Mouse (Mus musculus) small intestine, adult 2 months (tissue): ENCODE results near the gene Apc2. TPM values are rescaled to one million over a fixed set of nuclear protein-coding genes. Genes with fewer than 3 reads are reported as not detected.

Experiments
- H3K27ac ChIP-seq: fragments of 200-500 bp; 2 replicates; pipeline ENCODE4 v1.5.1; 2012; ENCODE audit warnings: low read depth, low read length, control low read depth, inconsistent platforms; ENCODE audit not compliant: insufficient read depth
- H3K27me3 ChIP-seq: fragments of 200-500 bp; 2 replicates; pipeline ENCODE4 v1.6.1; 2012; ENCODE audit warnings: mild to moderate bottlenecking, moderate library complexity, low read length, inconsistent platforms; ENCODE audit not compliant: control insufficient read depth, insufficient read depth
- H3K36me3 ChIP-seq: fragments of 200-500 bp; 2 replicates; pipeline ENCODE4 v1.6.1; 2012; ENCODE audit warnings: mild to moderate bottlenecking, low read length, control low read depth, inconsistent platforms; ENCODE audit not compliant: control insufficient read depth, insufficient read depth
- H3K4me1 ChIP-seq: fragments of 200-500 bp; 2 replicates; pipeline ENCODE4 v1.6.1; 2012; ENCODE audit warnings: low read length, inconsistent platforms, mixed read lengths; ENCODE audit not compliant: control insufficient read depth, insufficient read depth, insufficient read length
- H3K4me3 ChIP-seq: fragments of 200-500 bp; 2 replicates; pipeline ENCODE4 v1.5.1; 2012; ENCODE audit warnings: low read depth, mild to moderate bottlenecking, control low read depth, inconsistent platforms, low read length, moderate library complexity
- CTCF ChIP-seq: fragments of 200-500 bp; IDR thresholded peaks from 2 replicates; pipeline ENCODE4 v1.5.1; 2012; ENCODE audit warnings: low read depth, mild to moderate bottlenecking, control low read depth, inconsistent platforms, low read length, moderate library complexity, mixed read lengths; ENCODE audit not compliant: insufficient replicate concordance, insufficient read length; ENCODE audit errors: extremely low read depth
- POLR2A ChIP-seq: fragments of 200-500 bp; IDR thresholded peaks from 2 replicates; pipeline ENCODE4 v1.6.1; 2012; ENCODE audit warnings: low read depth, mild to moderate bottlenecking, control low read depth, inconsistent platforms, low read length, moderate library complexity
- WGBS: fragments of 180-500 bp; shearing (Covaris S2); methylation state at CpG from one replicate; pipeline ENCODE4 v1.1.7; 2018; 5-methylcytosine and 5-hydroxymethylcytosine counted together
- polyA plus RNA-seq: library from polyadenylated mRNA; depleted of rRNA; stranded (reverse); fragments of >200 nt; gene quantifications from 2 replicates; pipeline ENCODE4 v1.2.3, GENCODE M21; 2012

Apc2 gene
- polyA plus RNA-seq, 1 experiment, result 0.65 TPM

DNA sequence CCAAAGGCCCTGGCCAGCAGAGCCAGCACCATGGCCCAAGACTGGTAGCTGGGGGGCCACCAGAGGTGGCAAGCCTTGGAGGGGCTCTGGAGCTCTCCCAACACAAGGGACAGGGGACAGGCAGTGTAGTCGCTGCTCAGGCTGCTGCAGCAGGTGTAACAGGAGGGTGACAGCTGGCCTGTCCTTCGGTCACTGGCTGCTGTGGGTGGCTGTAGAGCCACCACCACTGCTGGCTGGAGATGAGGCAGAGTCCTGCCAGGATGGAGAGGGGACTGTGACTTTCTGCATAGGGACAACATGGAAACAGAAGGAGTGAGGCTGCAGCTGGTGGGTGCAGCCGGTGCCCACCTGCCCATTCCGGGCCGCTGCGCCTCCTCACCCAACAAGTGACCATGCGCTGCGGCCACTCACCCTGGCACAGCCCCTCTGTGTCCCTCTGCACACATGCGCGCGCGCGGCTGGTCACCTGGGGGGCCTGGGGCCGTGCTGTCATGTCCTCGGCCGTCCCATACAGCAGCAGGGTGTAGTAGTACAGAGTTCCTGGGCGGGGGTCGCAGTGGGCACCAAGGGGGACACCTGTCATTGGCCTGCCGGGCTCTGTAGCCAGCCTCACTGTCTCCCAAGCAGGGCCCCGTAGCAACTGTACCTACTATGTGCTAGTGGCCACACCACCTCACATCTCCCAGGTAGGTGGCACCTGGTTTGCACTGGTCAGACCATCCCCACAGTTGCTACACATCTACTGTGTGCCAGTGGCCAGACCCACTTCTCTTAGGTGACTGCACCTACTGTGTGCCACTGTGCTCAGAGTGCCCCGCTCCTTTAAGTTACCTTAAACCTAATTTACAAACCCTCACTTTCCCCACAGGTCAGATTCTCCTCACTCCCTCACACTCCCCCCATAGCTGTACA, 26.1 kb downstream of the Apc2 start:
- Histone ChIP-seq H3K27me3 (no peaks in the 10 kb centered on the region), H3K36me3 (peaks cover 11% of the 10 kb centered on the region; the same call in 1 of the 2 replicates), H3K4me1 (peaks cover 30% of the 10 kb centered on the region), H3K27ac (no peak overlapping the region), H3K4me3 (no peak overlapping the region)
- TF ChIP-seq CTCF (no peak), POLR2A (no peak)
- WGBS, result 94% methylated on average over 21 of the region's 21 CpGs

DNA sequence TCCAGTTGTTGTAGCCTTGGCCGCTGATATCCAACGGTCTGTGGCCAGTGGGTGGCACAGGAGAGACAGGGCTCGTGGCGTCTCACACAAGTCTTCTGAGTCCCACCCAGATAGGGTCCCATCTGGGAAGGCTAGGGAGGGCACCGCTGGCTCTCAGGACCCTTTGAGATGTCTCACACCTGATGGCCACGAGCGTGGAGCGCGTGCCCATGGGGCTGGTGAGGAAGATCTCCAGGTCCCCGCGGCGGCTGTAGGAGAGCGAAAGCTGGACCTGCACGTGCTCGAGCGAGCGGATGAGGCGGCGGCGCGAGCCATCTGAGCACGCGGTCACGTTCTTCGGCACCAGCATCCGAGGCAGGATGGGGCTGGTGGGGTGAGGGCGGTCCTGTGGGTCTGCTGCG, 27.0 kb downstream of the Apc2 start:
- Histone ChIP-seq H3K27ac (no peak overlapping the region), H3K27me3 (no peaks in the 10 kb centered on the region), H3K4me3 (peak overlapping the region; percentile 66), H3K4me1 (peaks cover 30% of the 10 kb centered on the region), H3K36me3 (peaks cover 9% of the 10 kb centered on the region; the same call in 1 of the 2 replicates)
- TF ChIP-seq POLR2A, result no peak
- no peak for TF ChIP-seq CTCF
- under 1% methylated on average over 28 of the region's 28 CpGs for WGBS

DNA sequence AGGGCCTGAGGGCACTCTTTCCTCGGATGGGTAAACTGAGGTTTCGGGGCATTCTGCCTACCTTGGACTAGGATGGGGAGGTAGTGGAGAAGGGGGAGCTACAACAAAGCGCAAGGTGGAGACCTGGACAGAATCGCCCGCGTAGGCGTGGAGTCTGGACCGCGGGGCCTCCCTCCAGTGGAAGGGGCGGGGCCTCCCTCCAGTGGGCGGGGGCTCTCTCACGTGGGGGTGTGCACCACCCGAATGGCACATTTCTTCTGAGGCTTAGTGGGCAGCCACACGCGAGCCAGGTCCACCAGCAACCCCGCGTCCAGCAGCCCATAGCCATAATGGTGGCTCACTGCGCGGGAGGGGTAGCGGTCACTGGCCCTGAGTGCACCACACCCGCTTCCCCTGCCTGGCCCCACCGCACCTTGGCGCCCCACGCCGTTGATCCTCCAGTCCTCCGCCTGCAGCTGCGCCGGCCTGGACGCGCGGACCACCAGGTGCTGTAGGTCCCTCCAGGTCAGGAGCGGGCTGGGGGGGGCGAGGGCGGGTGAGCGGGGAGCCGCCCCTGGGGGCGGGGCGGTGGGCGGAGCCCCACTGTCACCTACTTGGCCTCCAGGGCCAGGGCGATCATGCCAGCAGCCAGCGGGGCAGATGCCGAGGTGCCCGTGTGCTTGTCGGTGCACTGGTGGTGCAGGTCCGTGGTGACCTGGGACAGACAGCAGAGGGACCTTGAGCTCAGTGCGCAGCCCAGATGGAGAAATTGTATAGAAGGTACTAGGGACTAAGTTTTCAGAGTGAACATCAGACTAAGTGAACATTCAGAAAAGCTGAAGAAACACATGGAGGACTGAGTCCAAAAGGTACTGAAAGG, 27.7 kb downstream of the Apc2 start:
- under 1% methylated on average over 46 of the region's 46 CpGs for WGBS
- Histone ChIP-seq H3K36me3 (peaks cover 5% of the 10 kb centered on the region; the same call in 1 of the 2 replicates), H3K4me3 (peak overlapping the region; percentile 66), H3K4me1 (peaks cover 32% of the 10 kb centered on the region), H3K27ac (peak overlapping the region; percentile 48), H3K27me3 (no peaks in the 10 kb centered on the region)
- TF ChIP-seq POLR2A (no peak; the same call in 1 of the 2 replicates), CTCF (no peak)

DNA sequence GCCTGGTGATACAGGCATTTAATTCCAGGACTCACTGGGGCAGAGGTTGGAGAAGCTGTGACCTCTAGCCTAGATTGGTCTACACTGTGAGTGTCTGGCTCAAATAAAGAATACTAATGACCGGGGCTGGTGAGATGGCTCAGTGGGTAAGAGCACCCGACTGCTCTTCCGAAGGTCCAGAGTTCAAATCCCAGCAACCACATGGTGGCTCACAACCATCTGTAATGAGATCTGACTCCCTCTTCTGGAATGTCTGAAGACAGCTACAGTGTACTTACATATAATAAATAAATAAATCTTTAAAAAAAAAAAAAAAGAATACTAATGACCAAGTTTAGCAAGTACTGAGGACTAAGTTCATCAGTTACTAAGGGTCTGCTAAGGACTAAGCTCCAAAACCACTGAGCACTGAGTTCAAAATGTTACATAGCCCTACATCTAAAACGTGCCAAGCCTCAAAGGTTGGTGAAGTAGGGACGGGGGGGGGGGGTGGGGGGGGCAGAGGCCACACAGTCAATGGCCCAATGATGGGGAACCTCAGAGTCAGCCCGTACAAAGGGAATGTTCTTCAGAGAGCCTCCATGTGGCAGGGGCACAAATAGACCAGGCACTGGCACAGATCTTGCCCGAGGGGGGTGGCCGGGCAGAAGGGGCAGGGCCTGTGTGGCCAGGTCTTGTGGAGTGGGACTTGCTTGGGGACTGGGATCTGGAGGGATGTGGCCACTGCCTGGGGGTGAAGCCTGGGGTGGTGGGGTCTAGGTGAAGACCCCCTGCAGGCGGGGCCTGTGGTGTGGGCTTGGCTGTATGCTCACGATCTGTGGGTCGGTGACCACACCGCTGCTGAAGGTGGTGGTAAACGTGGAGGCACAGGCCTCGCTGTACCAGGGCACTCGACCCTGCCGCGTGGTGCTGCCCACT, 28.6 kb downstream of the Apc2 start:
- Histone ChIP-seq H3K27me3 (no peaks in the 10 kb centered on the region), H3K4me3 (no peak overlapping the region), H3K36me3 (no peaks in the 10 kb centered on the region), H3K27ac (peak overlapping the region; percentile 45), H3K4me1 (peaks cover 33% of the 10 kb centered on the region)
- WGBS, result 67% methylated on average over 17 of the region's 17 CpGs
- no peak for TF ChIP-seq POLR2A
- no peak for TF ChIP-seq CTCF

DNA sequence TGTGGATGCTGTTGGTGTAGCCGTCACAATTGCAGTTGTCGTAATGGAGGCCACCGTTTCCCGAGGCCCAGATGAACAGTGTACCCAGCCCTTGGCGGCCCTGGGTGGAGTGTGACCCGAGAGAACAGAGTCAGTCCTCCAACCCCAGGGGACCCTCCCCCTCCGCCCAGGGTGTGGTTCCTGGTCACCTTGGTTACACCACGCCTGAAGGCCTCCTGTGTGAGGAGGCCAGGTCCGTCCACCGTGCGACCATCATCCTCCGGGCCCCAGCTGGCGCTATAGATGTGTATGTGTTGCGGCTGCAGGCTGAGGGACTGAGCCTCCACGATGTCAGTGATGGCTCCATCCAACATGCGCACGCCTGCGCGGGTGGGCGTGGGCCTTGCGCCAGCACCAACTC, 29.3 kb downstream of the Apc2 start:
- no peak for TF ChIP-seq POLR2A
- no peaks in the 10 kb centered on the region for H3K27me3 ChIP-seq
- H3K36me3 ChIP-seq, result no peaks in the 10 kb centered on the region
- H3K4me1 ChIP-seq, result peaks cover 30% of the 10 kb centered on the region
- H3K27ac ChIP-seq, result no peak overlapping the region
- no peak overlapping the region for H3K4me3 ChIP-seq
- WGBS, result 86% methylated on average over 21 of the region's 21 CpGs

DNA sequence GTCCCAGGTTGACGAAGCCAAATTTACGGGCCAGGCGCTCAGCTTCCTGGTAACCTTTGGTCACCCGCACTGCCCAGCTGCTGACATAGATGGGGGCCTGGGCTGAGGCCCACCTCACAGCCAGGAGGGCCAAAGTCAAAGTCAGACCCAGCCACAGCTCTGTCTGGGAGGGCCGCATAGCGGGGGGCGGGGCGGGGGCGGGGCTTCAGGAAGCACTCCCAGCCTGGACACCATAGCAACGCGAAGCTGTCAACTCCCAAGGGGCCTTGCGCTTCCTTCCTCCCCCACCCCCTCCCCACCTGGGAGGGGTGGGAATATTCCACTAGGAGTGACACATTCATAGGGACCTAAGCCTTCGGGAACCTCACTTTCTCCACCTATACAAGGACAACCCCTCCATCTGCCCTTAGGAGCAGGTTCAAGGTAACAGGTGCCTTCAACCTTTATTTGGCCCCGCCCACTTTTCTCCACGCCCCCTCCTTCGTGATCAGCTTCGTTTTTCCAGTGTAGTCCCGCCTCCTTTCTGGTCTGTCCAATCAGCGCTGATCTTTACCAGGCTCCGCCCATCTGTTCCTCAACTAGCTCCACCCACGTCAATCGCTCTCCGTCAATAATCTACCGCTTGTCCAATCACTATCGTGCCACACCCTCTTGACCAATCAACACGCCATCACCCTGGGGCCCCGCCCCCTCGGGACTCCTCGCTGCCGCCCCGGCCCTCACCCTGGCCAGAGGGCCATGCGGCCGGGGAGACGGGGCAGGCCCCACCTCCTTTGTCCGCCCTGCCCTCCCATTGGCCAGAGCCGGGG, 33.7 kb downstream of the Apc2 start, which contains the start of the genes Pcsk4 and Reep6:
Gene Pcsk4 (minus strand): TSS at position 226 of the 809 bp plus-strand sequence.
Gene Reep6 (plus strand): TSS at position 681 of the 809 bp plus-strand sequence.
- Histone ChIP-seq H3K27ac (peak within 1 kb of the TSS; percentile 97), H3K27me3 (no peaks in the 10 kb centered on the region), H3K4me3 (peak within 1 kb of the TSS; percentile 87), H3K36me3 (peaks cover 7% of the 10 kb centered on the region), H3K4me1 (peaks cover 30% of the 10 kb centered on the region)
- 3% methylated on average over 36 of the region's 36 CpGs for whole genome bisulfite sequencing
- TF ChIP-seq CTCF, result no peak
- TF ChIP-seq POLR2A, result no peak
